Mouse (Mus musculus) kidney, adult 2 months (tissue): ENCODE results near the gene Cdcp2.

Source experiments
- CTCF ChIP-seq: fragments of 200-500 bp; conservative IDR thresholded peaks from 2 replicates; pipeline ENCODE4 v1.5.1; 2011; ENCODE audit warnings: low read depth, mild to moderate bottlenecking, control low read depth, low read length, moderate library complexity, mixed read lengths; ENCODE audit not compliant: insufficient read depth, insufficient read length
- POLR2A ChIP-seq: fragments of 200-500 bp; IDR thresholded peaks from one replicate; pipeline ENCODE4 v1.6.1; 2011; ENCODE audit warnings: low read depth, low read length, control low read depth

DNA sequence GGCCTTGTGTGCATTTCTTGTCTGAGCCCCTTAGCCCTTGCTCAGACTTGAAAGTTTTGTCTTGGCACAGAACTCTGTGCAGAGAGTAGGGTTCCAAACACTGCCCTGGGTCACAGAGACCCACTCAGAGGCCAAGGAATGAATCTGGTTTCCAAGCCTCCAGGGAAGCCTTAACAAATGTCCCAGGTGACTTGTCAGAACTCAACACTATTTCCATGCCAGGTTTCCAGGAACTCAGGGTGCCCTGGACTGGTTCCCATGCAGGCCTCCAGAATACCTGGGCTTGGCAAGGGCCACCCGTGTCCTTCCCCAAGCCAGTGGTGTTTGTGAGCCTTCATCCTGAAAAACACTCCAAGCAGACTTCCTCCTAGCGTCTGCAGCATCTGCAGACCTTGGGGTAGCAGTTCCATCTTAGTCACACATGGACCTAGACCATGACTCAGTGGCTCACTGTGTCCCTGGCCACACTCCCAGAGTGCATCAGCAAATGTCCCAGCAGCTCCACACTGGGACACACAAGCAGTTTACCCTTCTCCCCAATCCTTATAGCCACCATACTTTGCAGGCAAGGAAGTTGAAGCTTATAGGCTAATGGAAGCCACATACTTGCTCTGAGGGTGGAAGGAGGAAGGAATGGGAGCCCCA, 21.2 kb downstream of the Cdcp2 start:
- TF ChIP-seq CTCF = no peak
- TF ChIP-seq POLR2A = no peak
